In genomic region chr2:125334163-125334562, GRCm38 (mm10) we compare ENCODE assay signal across 14 mouse cellular contexts.
DNase-seq lines count a peak whose midpoint lies in the region; ATAC-seq and TF ChIP-seq lines count a peak whose summit lies in the region.
"Had no signal": no experiment of that assay in that cellular context is flagged by ENCODE, and none has a peak within 500 bp of the region (broad histone marks: within the 10 kb centered on the region; RNA-seq: fewer than 3 reads in every experiment).

No protein-coding gene starts in this region.

- H3K4me1 ChIP-seq in forebrain, postnatal 0 days (ENCODE audit: insufficient read depth): no peaks in the 10 kb centered on the region
- no peaks in the 10 kb centered on the region for H3K4me1 ChIP-seq in forebrain, embryonic 11.5 days (replicated peaks; ENCODE audit: control insufficient read depth, insufficient read depth, low read length)
- H3K4me1 ChIP-seq: forebrain, embryonic 10.5 days; heart, embryonic 13.5 days had no signal

- peak; percentile 41 for TF ChIP-seq CTCF in forebrain, postnatal 0 days (IDR thresholded peaks at IDR 0.05; ENCODE audit: low read depth)
- peak; percentile 76 for TF ChIP-seq CTCF in layer of hippocampus, adult 2 months (conservative IDR thresholded peaks at IDR 0.05)

- H3K36me3 ChIP-seq in forebrain, postnatal 0 days (ENCODE audit: insufficient read depth): peaks cover 20% of the 10 kb centered on the region
- no peaks in the 10 kb centered on the region for H3K36me3 ChIP-seq in forebrain, embryonic 11.5 days (ENCODE audit: control insufficient read depth, insufficient read depth, low read length)
- H3K36me3 ChIP-seq: G1E had no signal

- no peaks in the 10 kb centered on the region for H3K9me3 ChIP-seq in forebrain, postnatal 0 days (ENCODE audit: low read length)
- no peaks in the 10 kb centered on the region for H3K9me3 ChIP-seq in forebrain, embryonic 11.5 days (ENCODE audit: control insufficient read depth, low read length)
- H3K9me3 ChIP-seq: forebrain, embryonic 10.5 days; G1E; heart, embryonic 13.5 days had no signal

- DNase-seq in forebrain, postnatal 0 days: peak; percentile 29
- DNase-seq in forebrain, embryonic 11.5 days (ENCODE audit: low spot score): no peak
- DNase-seq in layer of hippocampus, adult 2 months (ENCODE audit: low spot score in 2 of 2): peak in 1 of 2 experiments; percentile 40
- DNase-seq in layer of hippocampus, postnatal 36 days: no peak
- peak; percentile 62 for DNase-seq in NIH3T3 (ENCODE audit: low read depth)
- DNase-seq in lung, postnatal 14 days: peak; percentile 48
- DNase-seq in urinary bladder, postnatal 25 days (ENCODE audit: low spot score): no peak
- DNase-seq: right cerebral cortex, postnatal 25 days; thymus, adult 18-20 months had no signal

- no peak overlapping the region for H3K27ac ChIP-seq in forebrain, postnatal 0 days (ENCODE audit: low read depth, low read length)
- no peak overlapping the region for H3K27ac ChIP-seq in forebrain, embryonic 11.5 days (ENCODE audit: low read depth, low read length)
- no peak overlapping the region for H3K27ac ChIP-seq in layer of hippocampus, adult 2 months
- H3K27ac ChIP-seq: forebrain, embryonic 10.5 days; heart, embryonic 13.5 days; liver, embryonic 14.5 days had no signal

- H3K9ac ChIP-seq in forebrain, postnatal 0 days: no peak overlapping the region
- no peak overlapping the region for H3K9ac ChIP-seq in forebrain, embryonic 11.5 days (ENCODE audit: low read length)
- H3K9ac ChIP-seq: heart, embryonic 13.5 days; liver, embryonic 14.5 days had no signal

- no peak overlapping the region for H3K4me2 ChIP-seq in forebrain, postnatal 0 days (ENCODE audit: low read depth)
- H3K4me2 ChIP-seq in forebrain, embryonic 11.5 days (ENCODE audit: low read depth, low read length, severe bottlenecking): no peak overlapping the region
- H3K4me2 ChIP-seq: heart, embryonic 13.5 days had no signal

- WGBS in forebrain, postnatal 0 days: 68% methylated on average over 4 of the region's 4 CpGs
- WGBS in forebrain, embryonic 11.5 days: 84% methylated on average over 4 of the region's 4 CpGs

- H3K4me3 ChIP-seq in forebrain, postnatal 0 days (ENCODE audit: low read depth, low read length): no peak overlapping the region
- H3K4me3 ChIP-seq in forebrain, embryonic 11.5 days (ENCODE audit: low read depth, low read length): no peak overlapping the region
- H3K4me3 ChIP-seq in layer of hippocampus, adult 2 months: no peak overlapping the region
- H3K4me3 ChIP-seq: forebrain, embryonic 10.5 days; heart, embryonic 13.5 days had no signal

- no peak for ATAC-seq in forebrain, postnatal 0 days
- no peak for ATAC-seq in forebrain, embryonic 11.5 days (replicated peaks; ENCODE audit: low FRiP score)
- no peak; the same call in 1 of the 2 replicates for ATAC-seq in granulocyte monocyte progenitor cell, adult 5-6 weeks (replicated peaks; ENCODE audit: poor library complexity, severe bottlenecking)

- no peaks in the 10 kb centered on the region for H3K27me3 ChIP-seq in forebrain, postnatal 0 days (ENCODE audit: insufficient read depth, low read length)
- H3K27me3 ChIP-seq in forebrain, embryonic 11.5 days (ENCODE audit: control insufficient read depth, insufficient read depth, low read length): no peaks in the 10 kb centered on the region
- H3K27me3 ChIP-seq: heart, embryonic 13.5 days had no signal

Comparison
In these comparisons a context has a peak if more than half of its experiments do, and no peak if none do; other contexts are left out.
1. DNase-seq: peak in forebrain, postnatal 0 days (single experiment), NIH3T3 (single experiment) and lung, postnatal 14 days (single experiment); none in forebrain, embryonic 11.5 days (single experiment), layer of hippocampus, postnatal 36 days (0 of 2) and urinary bladder, postnatal 25 days (single experiment).